Mouse (Mus musculus) stomach, postnatal 0 days (tissue): ENCODE data around the gene Nrip1. TPM values are rescaled to one million over a fixed set of nuclear protein-coding genes. Genes with fewer than 3 reads are reported as not detected.

Experiments
- ATAC-seq: fragments of 200-750 bp; cut with Nextera tagmentation; 2 replicates; pipeline ENCODE4 v1.8.0; 2017; ENCODE audit not compliant: low FRiP score, low TSS enrichment
- DNase-seq: peaks from one replicate; pipeline ENCODE4 v3.0.0-alpha.2; 2016; ENCODE audit warnings: low spot score
- H3K27ac ChIP-seq: fragments of 300-500 bp; sonication (generic); replicated peaks from 2 replicates; pipeline ENCODE4 v1.5.1; 2014; ENCODE audit warnings: mild to moderate bottlenecking, control low read depth
- H3K27me3 ChIP-seq: fragments of 300-500 bp; sonication (generic); 2 replicates; pipeline ENCODE4 v1.6.1; 2014; ENCODE audit warnings: low read length; ENCODE audit not compliant: control insufficient read depth, insufficient read depth
- H3K36me3 ChIP-seq: fragments of 300-500 bp; sonication (generic); 2 replicates; pipeline ENCODE4 v1.6.1; 2014; ENCODE audit warnings: low read length, mixed read lengths; ENCODE audit not compliant: control insufficient read depth, insufficient read depth
- H3K4me1 ChIP-seq: fragments of 300-500 bp; sonication (generic); replicated peaks from 2 replicates; pipeline ENCODE4 v1.6.1; 2014; ENCODE audit warnings: antibody characterized with exemption; ENCODE audit not compliant: control insufficient read depth, insufficient read depth
- H3K4me2 ChIP-seq: fragments of 300-500 bp; sonication (generic); replicated peaks from 2 replicates; pipeline ENCODE4 v1.6.1; 2014; ENCODE audit warnings: low read depth, mild to moderate bottlenecking, control low read depth, moderate library complexity
- H3K4me3 ChIP-seq: fragments of 300-500 bp; sonication (generic); 2 replicates; pipeline ENCODE4 v1.5.1; 2014; ENCODE audit warnings: low read depth, low read length, control low read depth
- H3K9ac ChIP-seq: fragments of 300-500 bp; sonication (generic); 2 replicates; pipeline ENCODE4 v1.6.1; 2014; ENCODE audit warnings: mild to moderate bottlenecking, low read length, control low read depth, mixed read lengths
- H3K9me3 ChIP-seq: fragments of 300-500 bp; sonication (generic); 2 replicates; pipeline ENCODE4 v1.6.1; 2016; ENCODE audit warnings: low read length; ENCODE audit not compliant: control insufficient read depth
- CTCF ChIP-seq: IDR thresholded peaks from 2 replicates; pipeline ENCODE4 v1.5.1; 2016; ENCODE audit warnings: antibody characterized with exemption, low read depth, mild to moderate bottlenecking, moderate library complexity
- EP300 ChIP-seq: optimal IDR thresholded peaks from 2 replicates; pipeline ENCODE3; 2016; ENCODE audit warnings: antibody characterized with exemption
- WGBS: fragments of 180-500 bp; shearing (Covaris S2); extraction: QIAGEN DNeasy Blood & Tissue Kit; methylation state at CpG from one replicate; pipeline ENCODE4 v1.1.7; 2014; 5-methylcytosine and 5-hydroxymethylcytosine counted together
- polyA plus RNA-seq: library from polyadenylated mRNA; unstranded; fragments of >200 nt; fragmentation: Nextera tagmentation; extraction: Ambion mirVana; gene quantifications from 2 replicates; pipeline ENCODE4 v1.2.1, GENCODE M21; 2015

The Nrip1 gene
- polyA plus RNA-seq, 1 experiment from 2014 or later, result 13.0 TPM

- WGBS, result 90% methylated on average over 14 of the region's 14 CpGs
- Histone ChIP-seq H3K9me3 (no peaks in the 10 kb centered on the region), H3K4me3 (no peak overlapping the region), H3K4me2 (no peak overlapping the region), H3K9ac (no peak overlapping the region), H3K36me3 (peaks cover 15% of the 10 kb centered on the region; the same call in 1 of the 2 replicates), H3K27ac (no peak overlapping the region), H3K4me1 (0 out of 2 replicates have a peak, but pooled peaks cover 2% of the 10 kb centered on the region), H3K27me3 (no peaks in the 10 kb centered on the region)
- TF ChIP-seq EP300 (no peak), CTCF (no peak)
- ATAC-seq (no peak), DNase-seq (no peak)
These were observed 78.3 kb downstream of the Nrip1 start for GRCm38 (mm10) chr16:76295322-76295721.

GRCm38 (mm10) chr16:76294550-76294949 lies 79.1 kb downstream of the Nrip1 start:
- no peak overlapping the region for H3K4me3 ChIP-seq
- DNase-seq, result no peak
- TF ChIP-seq EP300 (no peak), CTCF (no peak)
- ATAC-seq, result peak; percentile 16; the same call in 1 of the 2 replicates
- H3K27ac ChIP-seq, result peak overlapping the region; percentile 56; the same call in 1 of the 2 replicates
- H3K27me3 ChIP-seq, result no peaks in the 10 kb centered on the region
- no peak overlapping the region for H3K9ac ChIP-seq
- peaks cover 15% of the 10 kb centered on the region; the same call in 1 of the 2 replicates for H3K36me3 ChIP-seq
- WGBS, result 79% methylated on average over 15 of the region's 15 CpGs
- H3K4me1 ChIP-seq, result 0 out of 2 replicates have a peak, but pooled peaks cover 2% of the 10 kb centered on the region
- no peaks in the 10 kb centered on the region for H3K9me3 ChIP-seq
- H3K4me2 ChIP-seq, result no peak overlapping the region

- ATAC-seq, result peak; percentile 93
- peak; percentile 36; the same call in 1 of the 2 replicates for TF ChIP-seq CTCF
- TF ChIP-seq EP300, result no peak
- no peaks in the 10 kb centered on the region for H3K9me3 ChIP-seq
- peaks cover 15% of the 10 kb centered on the region; the same call in 1 of the 2 replicates for H3K36me3 ChIP-seq
- H3K27me3 ChIP-seq, result no peaks in the 10 kb centered on the region
- H3K27ac ChIP-seq, result peak overlapping the region; percentile 56; the same call in 1 of the 2 replicates
- 69% methylated on average over 20 of the region's 20 CpGs for WGBS
- 0 out of 2 replicates have a peak, but pooled peaks cover 2% of the 10 kb centered on the region for H3K4me1 ChIP-seq
- H3K4me2 ChIP-seq, result no peak overlapping the region
- H3K4me3 ChIP-seq, result no peak overlapping the region
- no peak overlapping the region for H3K9ac ChIP-seq
- peak; percentile 79 for DNase-seq
These were observed 79.7 kb downstream of the Nrip1 start for GRCm38 (mm10) chr16:76293765-76294463.

- Histone ChIP-seq H3K9ac (no peak overlapping the region), H3K4me3 (no peak overlapping the region), H3K27ac (no peak overlapping the region), H3K36me3 (peaks cover 15% of the 10 kb centered on the region; the same call in 1 of the 2 replicates), H3K27me3 (no peaks in the 10 kb centered on the region), H3K9me3 (no peaks in the 10 kb centered on the region), H3K4me2 (no peak overlapping the region), H3K4me1 (0 out of 2 replicates have a peak, but pooled peaks cover 2% of the 10 kb centered on the region)
- 97% methylated on average over 21 of the region's 21 CpGs for WGBS
- TF ChIP-seq CTCF (no peak), EP300 (no peak)
- ATAC-seq (no peak), DNase-seq (no peak)
These were observed 80.5 kb downstream of the Nrip1 start for GRCm38 (mm10) chr16:76293176-76293575.

GRCm38 (mm10) chr16:76292656-76293055 lies 81.0 kb downstream of the Nrip1 start:
- Histone ChIP-seq H3K9me3 (no peaks in the 10 kb centered on the region), H3K36me3 (peaks cover 15% of the 10 kb centered on the region; the same call in 1 of the 2 replicates), H3K4me3 (no peak overlapping the region), H3K4me2 (no peak overlapping the region), H3K27ac (no peak overlapping the region), H3K9ac (no peak overlapping the region), H3K27me3 (no peaks in the 10 kb centered on the region), H3K4me1 (0 out of 2 replicates have a peak, but pooled peaks cover 2% of the 10 kb centered on the region)
- ATAC-seq (no peak), DNase-seq (no peak)
- 76% methylated on average over 15 of the region's 15 CpGs for WGBS
- no peak for TF ChIP-seq EP300
- no peak for TF ChIP-seq CTCF

GRCm38 (mm10) chr16:76291366-76291765 lies 82.3 kb downstream of the Nrip1 start:
- ATAC-seq, result no peak
- no peak for TF ChIP-seq CTCF
- no peak for TF ChIP-seq EP300
- DNase-seq, result no peak
- 94% methylated on average over 14 of the region's 14 CpGs for WGBS
- no peak overlapping the region for H3K4me3 ChIP-seq
- H3K27me3 ChIP-seq, result no peaks in the 10 kb centered on the region
- H3K9me3 ChIP-seq, result no peaks in the 10 kb centered on the region
- H3K36me3 ChIP-seq, result peaks cover 15% of the 10 kb centered on the region; the same call in 1 of the 2 replicates
- no peak overlapping the region for H3K27ac ChIP-seq
- H3K9ac ChIP-seq, result no peak overlapping the region
- H3K4me1 ChIP-seq, result no peaks in the 10 kb centered on the region
- H3K4me2 ChIP-seq, result no peak overlapping the region
